Mouse (Mus musculus) gastrocnemius, adult 8-10 months (tissue): ENCODE results near the gene Acad12. TPM values are rescaled to one million over a fixed set of nuclear protein-coding genes. Genes with fewer than 3 reads are reported as not detected.
A peak's percentile ranks its signal among the peaks of the same experiment; 100 is the strongest.
"Not testable (repeated sequence)": the region's sequence is repeated elsewhere in the genome, so short reads cannot be mapped to it uniquely, and the experiment has no call there.

ENCODE experiments used
- DNase-seq, 2 experiments: peaks; one replicate each; pipeline ENCODE4 v3.0.0; 2022; ENCODE audit warnings: low spot score in 2 of 2
- total RNA-seq, 4 experiments: library from RNA; stranded (reverse); gene quantifications; 2 replicates each; pipeline ENCODE4 v1.2.4; 2022

Gene Acad12
- 10 to 100 TPM; 23.7 to 31.0 (median 28.0) TPM for total RNA-seq

DNA sequence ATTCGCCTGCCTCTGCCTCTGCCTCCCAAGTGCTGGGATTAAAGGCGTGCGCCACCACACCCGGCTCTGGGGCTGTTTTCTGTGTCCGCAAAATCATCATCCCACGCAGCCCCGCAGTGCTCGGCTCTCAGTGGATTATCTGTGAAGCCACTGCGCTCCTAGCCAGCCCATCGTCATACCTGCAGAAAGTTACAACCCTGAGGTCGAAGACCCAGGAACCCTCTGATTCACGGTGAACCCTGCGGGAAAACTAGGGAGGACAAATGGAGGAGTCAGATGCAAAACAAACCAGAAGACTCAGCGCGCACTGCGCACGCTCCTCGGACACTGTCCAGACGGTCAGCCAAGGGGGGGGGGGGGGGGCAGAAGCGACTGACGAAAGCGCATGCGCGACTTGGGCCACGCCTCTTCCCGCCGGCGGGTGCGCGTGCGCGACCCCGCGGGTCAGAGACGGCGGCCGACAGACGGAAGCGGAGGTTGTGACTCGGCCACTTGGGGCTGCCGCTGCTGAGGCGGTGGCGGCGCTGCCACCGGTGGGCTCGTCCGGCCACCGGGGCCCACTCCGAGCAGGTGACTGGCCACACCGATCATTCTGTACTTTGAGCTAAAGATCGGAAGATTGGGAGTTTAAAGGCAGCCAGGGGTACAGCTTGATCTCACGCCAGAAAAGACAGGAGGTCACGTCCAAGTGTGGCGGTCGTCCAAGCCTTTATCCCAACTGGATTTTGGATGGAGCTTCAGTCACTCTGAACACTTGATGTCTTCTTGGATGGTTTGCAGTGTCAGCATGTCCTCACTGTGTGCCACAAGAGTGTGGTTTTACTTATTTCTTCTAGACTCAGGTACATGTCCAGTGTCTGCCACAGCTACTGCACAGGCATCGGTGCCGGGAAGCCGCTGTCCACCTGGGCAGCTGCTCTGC lies at the start of gene Acad12:
Gene Acad12 (minus strand): TSS at position 347 of the 922 bp plus-strand sequence.
- DNase-seq = peak; percentile 58 to 76

DNA sequence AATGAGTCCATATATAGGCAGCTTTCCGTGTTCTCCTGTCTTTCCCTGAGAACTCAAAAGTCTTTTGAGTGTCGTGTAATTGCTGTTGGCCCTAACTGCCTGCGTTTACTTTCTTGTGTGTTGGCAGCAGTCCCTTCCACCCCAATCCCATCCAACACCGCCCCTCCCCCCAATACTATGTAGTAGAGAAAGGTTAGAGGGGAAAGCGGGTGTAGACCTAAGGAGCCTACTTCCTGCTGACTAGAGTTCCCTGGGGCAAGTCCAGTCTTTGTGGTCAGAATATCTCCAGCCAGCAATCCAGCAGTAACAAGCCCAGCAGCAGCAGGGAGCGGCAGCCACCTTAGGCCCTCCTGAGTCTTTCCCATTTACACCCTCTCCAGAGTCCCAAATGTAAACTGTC lies 49.7 kb upstream of the Acad12 start:
- DNase-seq = no peak

DNA sequence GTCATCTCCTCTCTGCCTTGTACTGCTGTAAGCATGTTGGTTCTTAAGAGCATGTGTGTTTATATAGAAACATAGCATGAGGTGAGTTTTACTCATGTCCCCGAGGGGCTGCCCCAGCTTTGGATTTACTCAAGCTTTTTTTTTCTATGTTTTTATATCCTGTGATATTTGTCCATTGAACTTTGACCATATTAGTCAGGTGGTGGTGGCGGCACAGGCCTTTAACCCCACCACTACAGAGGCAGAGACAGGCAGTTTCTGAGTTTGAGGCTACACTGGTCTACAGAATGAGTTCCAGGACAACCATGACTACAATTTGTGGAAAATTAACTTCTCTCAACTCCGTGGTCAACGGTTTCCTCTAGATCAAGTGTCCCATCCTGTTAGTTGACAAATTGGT lies 48.3 kb upstream of the Acad12 start:
- DNase-seq = no peak

- DNase-seq = no peak
Measured at GRCm38 (mm10) chr5:121664971-121665370, 46.2 kb upstream of the Acad12 start.

DNA sequence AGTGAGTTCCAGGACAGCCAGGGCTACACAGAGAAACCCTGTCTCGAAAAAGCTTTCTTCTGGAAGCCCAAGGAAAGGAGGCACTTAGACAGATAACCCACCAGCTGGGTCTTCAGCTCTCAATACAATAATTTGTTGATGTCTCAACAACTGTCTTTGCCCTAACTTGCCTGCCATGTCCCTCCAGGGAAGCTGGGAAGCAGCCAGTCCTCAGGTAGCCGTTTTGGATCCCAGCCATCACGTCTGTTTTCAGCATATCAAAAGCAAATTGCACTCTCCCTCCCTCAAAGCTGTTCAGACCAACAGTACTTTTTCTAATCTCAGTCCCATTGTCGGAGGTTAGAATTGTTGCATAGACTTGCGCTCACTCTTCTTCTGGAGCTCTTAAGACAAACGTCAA lies 45.3 kb upstream of the Acad12 start:
- DNase-seq = no peak

- no peak for DNase-seq
Measured at GRCm38 (mm10) chr5:121663456-121663855, 44.7 kb upstream of the Acad12 start.

GRCm38 (mm10) chr5:121661494-121661893 lies 42.8 kb upstream of the Acad12 start:
- no peak for DNase-seq

GRCm38 (mm10) chr5:121660897-121661254 lies 42.1 kb upstream of the Acad12 start:
- peak in 1 of 2 experiments; percentile 5 for DNase-seq

GRCm38 (mm10) chr5:121660059-121660896 lies 41.5 kb upstream of the Acad12 start, which contains the start of the genes Acad10 and Brap:
Gene Acad10 (minus strand): TSS chr5:121660514.
Gene Brap (plus strand): TSS chr5:121660563.
- DNase-seq = peak; percentile 91 to 92

- not testable (repeated sequence) for DNase-seq
Measured at GRCm38 (mm10) chr5:121657656-121658055, 38.9 kb upstream of the Acad12 start.

GRCm38 (mm10) chr5:121656866-121657265 lies 38.1 kb upstream of the Acad12 start:
- not testable (repeated sequence) for DNase-seq

DNA sequence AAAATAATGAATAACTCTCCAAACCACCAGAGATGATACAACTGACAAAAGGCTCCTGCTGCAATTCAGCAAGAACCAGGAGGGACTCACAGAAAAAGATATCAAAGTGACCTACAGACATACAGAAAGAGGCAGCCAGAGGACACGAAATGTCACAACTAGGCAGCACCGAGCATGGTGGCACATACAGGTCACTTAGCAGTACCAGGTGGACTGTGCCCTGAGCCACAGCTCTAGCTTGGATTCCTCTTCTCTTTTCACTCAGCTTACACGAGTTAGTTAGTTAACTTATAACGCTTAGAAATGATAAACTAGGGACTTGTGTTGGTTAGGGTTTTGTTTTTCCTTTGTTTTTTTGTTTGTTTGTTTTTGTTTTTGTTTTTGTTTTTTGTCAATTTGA lies 35.8 kb upstream of the Acad12 start:
- DNase-seq = no peak

DNA sequence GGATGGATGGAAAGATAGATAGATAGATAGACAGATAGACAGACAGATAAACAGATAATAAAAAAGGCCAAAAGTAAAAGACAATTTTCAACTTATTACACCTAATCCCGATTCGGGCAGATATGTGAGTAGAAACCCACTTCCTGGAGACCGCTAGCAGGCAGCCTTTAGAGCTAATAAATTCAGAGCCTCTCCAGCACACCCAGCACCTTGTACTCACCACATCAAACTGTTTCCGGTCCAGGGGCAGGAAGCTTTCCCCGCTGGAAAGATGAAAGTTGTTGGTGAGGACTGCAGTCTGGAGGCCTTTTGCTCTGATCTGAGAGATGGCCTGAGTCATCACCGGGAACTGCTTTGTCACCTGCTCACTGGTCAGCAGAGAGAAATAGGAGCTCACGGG lies 30.4 kb upstream of the Acad12 start:
- DNase-seq = no peak

- DNase-seq = no peak
Measured at GRCm38 (mm10) chr5:121639601-121640000, 20.9 kb upstream of the Acad12 start.

GRCm38 (mm10) chr5:121637296-121637695 lies 18.6 kb upstream of the Acad12 start:
- no peak for DNase-seq

GRCm38 (mm10) chr5:121634668-121635067 lies 15.9 kb upstream of the Acad12 start:
- DNase-seq = no peak

GRCm38 (mm10) chr5:121632804-121633203 lies 14.1 kb upstream of the Acad12 start:
- no peak for DNase-seq

GRCm38 (mm10) chr5:121631106-121631647 lies 12.4 kb upstream of the Acad12 start:
- not testable (repeated sequence) for DNase-seq

GRCm38 (mm10) chr5:121627871-121628270 lies 9.1 kb upstream of the Acad12 start:
- DNase-seq = peak; percentile 40 to 47

DNA sequence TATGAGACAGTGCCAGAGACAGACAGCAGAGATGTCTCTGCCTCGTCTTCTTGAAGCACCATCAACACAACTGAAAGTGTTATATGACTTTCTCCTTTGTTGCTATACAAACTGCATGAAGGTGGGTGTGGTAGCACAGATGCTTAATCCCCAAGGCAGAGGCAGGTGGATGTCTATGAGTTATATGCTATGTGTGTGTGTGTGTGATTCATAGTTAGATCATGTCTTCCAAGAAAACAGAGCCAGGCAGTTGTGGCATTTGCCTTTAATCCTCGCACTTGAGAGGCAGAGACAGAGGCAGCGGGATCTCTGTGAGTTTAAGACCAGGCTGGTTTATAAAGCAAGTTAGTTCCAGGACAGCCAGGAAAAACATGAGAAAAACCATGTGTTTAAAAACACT lies 4.5 kb upstream of the Acad12 start:
- DNase-seq = no peak

GRCm38 (mm10) chr5:121621102-121621501 lies 2.4 kb upstream of the Acad12 start:
- DNase-seq = no peak

DNA sequence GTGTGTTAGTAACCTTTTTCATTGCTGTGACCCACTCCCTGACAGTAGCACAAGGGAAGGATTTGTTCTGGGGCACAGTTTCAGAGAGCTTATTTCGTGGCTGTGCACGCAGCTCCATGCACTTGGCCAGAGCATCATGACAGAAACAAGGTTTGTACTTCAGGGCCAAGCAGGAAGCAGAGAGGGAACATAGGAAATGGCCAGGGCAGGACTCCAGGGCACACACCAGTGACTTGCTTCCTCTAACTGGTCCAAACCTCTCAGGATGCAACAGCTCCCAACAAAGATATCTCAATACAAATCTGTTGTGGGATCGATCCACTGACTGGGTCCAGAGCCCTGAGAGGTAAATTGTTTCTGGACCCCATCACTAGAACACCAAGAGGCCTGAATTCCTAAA lies 3.8 kb downstream of the Acad12 start:
- DNase-seq = not testable (repeated sequence)
